Mouse (Mus musculus) embryo, embryonic 10.5 days (tissue): ENCODE measurements around the gene Gpr35.

Experiments
- DNase-seq: peaks from one replicate; pipeline ENCODE4 v3.0.0-alpha.2; 2015; ENCODE audit warnings: low spot score

Gpr35 gene

DNA sequence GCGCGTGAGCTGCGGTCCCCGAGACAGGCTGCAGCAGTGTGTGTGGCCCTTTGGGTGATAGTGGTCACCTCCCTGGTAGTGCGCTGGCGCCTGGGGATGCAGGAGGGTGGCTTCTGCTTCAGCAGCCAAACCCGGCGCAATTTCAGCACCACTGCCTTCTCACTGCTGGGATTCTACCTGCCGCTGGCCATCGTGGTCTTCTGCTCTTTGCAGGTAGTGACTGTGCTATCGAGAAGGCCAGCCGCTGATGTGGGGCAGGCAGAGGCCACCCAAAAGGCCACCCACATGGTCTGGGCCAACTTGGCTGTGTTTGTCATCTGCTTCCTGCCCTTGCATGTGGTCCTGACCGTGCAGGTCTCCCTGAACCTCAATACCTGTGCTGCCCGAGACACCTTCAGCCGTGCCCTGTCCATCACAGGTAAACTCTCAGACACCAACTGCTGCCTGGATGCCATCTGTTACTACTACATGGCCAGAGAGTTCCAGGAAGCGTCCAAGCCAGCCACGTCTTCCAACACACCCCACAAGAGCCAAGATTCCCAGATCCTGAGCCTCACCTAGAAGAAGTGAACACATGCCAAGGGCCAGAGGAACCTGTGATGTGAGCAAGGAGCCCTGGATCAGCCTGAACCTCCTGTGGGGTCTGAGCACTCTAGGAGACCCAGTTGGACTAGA is 32.4 kb downstream of the Gpr35 start:
- no peak for DNase-seq

DNA sequence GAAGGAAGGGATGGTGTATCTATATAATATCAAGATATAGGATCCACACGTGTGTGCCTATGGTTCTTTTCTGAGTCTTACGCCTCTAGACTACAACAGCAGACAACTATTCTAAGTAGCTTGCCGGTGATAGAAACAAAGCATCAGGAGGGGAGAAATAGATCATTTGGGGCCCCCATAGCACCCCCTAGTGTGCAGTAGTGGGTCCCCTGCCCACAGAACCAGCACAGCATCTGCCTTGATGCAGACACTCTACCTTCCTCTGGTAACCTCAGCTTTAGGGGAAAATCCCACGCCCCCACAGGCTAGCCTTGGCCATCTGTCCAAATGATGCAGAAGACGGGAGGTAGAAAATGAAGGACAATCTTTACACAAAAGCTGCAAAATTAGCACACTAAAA is 34.3 kb downstream of the Gpr35 start:
- DNase-seq, result no peak

DNA sequence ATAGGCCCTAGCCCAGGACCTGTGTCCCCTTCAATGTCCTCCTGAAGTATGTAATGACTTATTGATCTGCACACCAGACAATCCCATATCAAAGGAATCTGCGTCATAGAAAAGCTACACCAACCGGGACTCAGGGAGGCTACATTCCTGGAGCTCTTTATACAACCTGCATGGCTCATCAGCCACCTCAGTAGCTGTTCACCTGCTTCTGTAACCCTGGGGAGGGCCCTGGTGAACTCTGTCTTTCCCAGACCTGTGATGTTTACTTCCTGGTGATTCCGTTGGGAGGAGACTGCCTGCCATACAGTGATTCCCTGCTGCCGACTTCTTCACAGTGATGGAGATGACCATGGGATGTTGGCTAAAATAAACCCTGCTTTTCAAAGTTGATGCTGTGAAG is 38.2 kb downstream of the Gpr35 start:
- DNase-seq, result no peak

DNA sequence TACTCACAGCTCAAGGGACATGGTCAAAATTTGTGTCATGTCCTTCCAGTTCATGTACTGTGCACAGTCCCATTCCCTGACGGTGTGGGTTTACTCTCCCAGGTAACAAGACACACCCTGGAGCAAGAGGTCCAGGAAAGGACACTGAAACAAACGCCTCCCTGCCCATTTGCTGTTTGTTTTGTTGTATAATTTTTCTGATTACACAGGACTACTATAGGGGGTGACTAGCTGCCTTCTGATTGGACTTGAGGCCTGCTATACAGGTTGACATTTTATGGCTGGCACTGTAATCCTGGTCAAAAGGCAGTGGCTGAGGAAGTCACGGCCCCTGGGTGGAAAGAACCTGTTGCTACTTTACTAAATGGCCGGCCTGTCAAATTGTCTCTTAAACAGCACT is 39.2 kb downstream of the Gpr35 start:
- no peak for DNase-seq

DNA sequence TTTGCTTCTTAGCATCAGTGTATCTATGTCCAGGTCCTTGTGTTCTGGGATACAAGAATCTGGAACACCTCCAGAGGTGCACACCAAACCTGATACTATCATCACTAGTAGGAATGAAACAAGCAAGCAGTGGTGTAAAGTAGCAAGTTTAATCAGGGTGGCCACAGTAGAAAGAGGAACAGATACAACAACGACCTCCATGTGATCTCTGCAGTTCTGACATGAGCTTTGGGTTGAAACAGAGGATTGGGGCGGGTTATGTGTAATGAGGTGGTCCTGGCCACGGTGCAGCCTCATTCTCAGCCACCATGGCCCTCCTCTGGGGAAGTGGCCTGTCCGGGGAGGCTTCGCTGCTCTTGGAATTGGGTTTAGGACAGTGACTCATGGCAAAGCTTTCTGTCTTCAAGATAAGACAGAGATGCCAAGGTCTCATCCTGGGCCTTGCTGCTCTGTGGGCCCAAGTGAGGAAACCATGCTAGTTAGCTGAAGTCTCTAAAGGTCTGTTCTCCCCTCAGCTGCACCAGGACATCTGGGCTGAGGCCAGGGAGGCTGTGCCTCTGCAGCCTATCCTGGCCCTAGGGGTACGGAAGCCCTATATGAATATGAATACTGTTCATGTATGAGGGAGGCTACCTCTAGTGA is 41.7 kb downstream of the Gpr35 start:
- no peak for DNase-seq

DNA sequence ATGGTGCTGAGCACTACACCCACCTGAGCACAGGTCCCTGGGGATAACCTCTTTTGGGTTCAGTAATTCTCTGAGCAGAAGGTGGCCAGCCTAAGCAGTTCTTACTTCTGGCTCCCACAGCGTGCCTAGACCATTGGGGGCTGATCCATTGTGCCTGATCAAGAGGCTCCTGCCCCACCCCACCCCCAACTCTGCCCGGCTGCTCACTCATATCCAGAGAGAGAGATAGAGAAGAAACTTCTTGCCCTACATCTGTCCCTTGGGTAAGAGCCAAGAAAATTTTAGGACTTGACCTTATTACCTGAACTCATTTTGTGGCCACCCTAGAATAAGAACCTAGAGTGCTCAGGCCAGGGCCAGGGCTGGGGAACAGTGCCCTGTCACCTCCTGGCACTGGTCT is 42.2 kb downstream of the Gpr35 start:
- DNase-seq, result no peak

DNA sequence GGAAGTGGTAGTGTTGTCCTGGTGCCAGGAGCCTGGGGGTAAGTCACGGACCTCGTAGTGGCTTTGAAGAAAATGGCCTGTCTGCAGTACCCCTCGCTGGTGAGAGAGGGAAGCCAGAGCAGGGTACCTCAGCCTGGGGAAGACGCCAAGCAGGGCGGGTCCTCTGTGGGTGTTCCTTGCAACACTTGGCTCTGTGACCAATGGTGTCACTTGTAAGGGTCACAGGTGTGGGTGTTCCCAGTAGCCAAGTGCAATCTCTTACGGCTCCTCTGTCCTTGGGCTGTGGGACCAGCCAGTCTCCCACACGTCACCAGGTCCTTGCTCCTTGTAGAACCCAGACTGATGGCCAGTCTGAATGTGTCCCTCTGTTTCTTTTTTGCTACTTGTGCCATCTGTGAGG is 55.4 kb downstream of the Gpr35 start, which contains the start of gene Aqp12:
Gene Aqp12 (plus strand): TSS at position 274 of the 400 bp plus-strand sequence.
- DNase-seq, result no peak

DNA sequence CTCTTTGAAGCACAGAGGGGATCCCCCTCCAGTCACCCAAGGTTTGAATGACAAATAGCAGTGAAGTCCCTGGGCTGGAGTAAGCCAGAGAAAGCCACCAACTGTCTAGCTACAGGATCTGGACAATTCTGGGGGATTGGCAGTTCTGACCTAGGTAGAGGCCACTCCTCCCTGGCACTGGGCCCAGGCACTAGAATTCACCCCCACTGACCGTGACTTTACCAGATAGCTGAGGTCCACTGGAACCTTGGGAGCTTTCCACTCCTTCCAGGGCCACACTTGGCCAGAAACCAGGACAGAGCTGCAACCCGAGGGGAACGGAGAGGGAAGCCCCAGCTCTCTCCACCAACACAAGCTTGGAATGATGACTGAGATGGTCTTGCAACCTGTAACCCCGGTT is 58.5 kb downstream of the Gpr35 start:
- no peak for DNase-seq

DNA sequence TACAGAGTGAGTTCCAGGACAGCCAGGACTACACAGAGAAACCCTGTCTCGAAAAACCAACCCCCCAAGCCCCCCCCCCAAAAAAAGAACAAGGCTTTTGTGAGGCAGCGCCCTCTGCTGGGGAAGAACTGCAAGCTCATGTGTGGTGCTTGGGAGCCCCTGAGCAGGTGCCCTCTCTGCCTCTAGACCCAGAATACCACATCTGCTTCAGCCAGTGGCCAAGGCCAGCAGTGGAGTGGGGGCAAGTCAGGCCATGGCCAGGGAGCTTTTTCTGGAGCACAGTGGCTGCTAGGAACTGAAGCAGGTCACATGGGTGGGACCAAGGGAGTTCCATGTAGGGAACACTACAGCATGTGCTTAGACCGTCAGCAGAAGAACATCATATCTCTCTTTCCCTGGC is 60.1 kb downstream of the Gpr35 start:
- DNase-seq, result peak; percentile 53

DNA sequence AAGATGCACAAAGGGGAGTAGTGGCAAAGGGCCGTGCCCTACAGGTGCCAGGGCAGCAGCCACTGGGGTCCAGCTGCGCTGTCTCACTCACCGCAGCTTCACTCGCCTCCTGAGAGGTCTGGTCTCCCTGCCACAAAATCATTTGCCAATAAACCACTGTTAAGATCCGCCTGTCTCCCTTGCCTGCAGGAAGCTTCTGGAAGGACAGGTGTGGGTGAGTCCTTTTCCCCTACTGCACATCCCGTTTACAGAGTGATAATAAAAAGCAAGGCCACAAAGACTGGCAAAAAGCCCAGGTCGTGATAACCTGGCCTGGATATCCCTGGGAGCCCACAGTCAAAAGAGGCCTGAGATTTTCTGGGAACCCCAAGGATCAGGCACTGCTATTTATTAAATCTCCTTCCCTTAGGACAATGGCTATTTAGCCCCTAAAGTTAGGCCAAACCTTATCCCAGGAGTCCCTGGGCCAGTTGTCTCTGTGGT is 61.5 kb downstream of the Gpr35 start:
- no peak for DNase-seq

DNA sequence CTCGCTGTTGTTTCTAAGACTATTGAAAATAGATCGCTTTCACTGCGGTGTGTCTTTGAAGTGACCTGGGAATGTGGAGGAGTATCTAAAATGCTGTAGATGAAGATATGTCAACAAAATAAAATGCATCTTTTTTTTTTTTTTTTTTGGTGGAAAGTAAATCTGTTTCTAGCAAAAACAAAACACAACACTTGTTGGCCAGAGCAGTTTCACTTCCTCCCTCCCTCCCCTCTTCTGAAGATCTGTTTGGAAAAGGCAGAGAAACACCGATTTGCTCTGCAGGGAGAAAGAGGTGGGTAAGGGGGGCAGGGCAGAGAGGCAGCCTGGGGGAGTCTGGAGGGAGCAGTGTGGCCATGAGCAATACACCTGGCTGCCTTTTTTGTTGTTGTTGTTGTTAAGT is 62.7 kb downstream of the Gpr35 start:
- no peak for DNase-seq

DNA sequence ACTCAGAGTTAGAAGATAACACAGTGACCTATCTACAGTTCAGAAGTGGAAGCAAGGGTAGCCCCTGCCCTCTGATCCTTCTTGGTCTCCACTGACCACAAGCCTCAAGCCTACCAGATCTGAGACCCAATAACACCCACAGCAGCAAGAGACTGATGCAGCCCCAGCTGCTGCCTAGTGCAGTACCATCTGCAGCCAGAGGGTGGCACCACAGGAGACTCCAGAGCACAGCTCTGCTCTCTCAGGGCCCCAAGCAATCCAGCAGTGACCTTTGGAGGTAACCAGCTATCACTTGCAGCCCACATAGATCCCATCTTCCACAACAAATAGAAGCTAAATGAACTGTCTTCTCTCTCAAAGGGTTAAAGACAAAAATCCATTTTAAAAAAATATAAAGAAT is 63.8 kb downstream of the Gpr35 start:
- DNase-seq, result peak; percentile 75

DNA sequence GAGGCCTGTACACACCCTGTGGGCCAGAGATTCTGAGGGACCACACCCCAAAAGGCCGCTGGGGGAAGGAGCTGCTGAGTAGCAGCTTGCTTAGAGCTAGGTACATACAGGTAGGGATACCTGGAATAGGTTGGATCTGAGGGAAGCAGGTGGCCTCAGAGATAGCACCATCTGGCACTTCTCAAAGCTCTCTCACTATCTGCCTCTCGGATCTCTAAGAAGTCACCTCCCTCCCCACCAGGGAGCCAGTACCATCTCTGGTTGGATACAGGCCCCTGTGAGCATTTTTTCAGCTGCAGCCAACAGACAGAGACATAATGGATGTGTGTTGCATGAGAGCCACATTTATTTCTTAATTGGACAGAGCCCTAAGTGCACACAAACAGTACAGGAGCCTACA is 64.5 kb downstream of the Gpr35 start:
- DNase-seq, result no peak

DNA sequence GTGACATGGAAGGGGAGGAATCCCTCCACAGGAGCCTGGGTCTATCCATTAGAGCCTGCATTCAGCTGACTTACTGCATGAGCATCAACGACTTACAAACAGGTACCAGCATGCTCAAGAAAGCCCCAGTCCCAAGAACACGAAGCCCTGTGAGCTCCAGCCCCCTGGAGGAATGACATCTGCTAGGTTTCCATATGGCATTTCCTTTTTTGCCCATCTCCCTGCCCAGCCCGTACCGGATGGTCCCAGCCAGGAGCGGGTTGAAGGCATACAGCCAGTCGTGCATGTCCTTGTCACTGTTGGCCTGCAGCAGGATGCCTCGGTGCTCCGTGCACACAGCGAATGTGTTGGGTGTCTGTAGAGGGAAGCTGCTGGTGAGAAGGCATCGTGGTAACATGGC is 68.1 kb downstream of the Gpr35 start:
- DNase-seq, result no peak

DNA sequence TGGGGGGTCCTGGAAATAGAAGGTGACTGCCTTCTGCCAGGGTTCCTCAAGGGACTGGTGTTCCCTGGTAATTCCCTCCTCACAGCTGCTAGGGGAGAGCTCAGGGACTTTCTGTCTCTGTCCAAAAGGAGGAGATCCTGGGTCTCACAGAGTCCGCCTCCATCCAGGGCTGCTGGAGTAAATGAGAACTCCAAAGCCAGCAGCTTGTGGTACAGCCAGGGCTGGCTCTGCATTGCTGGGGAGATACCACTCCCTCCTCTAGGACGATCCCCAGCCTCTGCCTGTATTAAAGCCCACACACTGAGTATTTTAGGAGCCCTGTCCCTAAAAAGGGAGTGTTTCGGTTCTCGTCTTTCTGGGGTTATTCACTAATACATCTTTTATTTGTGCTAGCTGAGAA is 69.9 kb downstream of the Gpr35 start:
- no peak for DNase-seq

DNA sequence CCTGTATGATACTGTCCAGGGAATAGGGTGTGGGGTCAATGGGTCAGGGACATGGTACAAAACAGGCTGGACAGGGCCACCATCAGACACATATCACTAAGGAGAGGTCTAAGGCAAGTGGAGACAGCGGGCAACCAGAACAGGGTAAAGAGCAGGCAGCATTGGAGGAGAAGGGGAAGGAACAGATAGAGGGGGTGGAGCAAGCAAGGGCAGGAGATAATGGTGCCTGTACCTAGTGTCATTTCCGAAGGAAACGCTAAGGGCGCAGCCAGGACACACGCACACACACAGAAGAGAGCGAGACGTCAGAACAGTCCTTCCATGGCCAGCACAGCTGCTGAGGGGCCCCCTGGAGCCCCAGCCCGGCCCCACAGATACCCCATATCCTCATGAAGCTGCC is 75.9 kb downstream of the Gpr35 start:
- DNase-seq, result no peak

DNA sequence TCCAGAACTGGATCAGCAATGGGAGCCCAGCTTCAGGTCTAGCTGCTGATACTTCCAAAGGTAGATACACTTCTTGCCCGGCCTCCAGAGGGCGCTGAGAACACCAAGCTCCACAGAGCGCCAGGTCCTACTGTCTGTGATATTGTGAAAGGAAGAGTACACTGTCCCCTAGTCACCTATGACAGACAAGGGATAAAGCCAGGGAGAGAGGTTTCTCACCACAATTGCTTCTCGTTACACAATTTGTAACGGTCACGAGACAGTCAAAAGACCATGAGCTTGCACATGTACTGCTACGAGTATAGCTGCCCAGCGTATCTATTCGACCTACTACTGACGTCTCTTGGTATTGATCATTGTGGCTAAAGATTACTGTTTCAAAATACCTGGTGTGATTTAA is 78.7 kb downstream of the Gpr35 start:
- DNase-seq, result no peak

DNA sequence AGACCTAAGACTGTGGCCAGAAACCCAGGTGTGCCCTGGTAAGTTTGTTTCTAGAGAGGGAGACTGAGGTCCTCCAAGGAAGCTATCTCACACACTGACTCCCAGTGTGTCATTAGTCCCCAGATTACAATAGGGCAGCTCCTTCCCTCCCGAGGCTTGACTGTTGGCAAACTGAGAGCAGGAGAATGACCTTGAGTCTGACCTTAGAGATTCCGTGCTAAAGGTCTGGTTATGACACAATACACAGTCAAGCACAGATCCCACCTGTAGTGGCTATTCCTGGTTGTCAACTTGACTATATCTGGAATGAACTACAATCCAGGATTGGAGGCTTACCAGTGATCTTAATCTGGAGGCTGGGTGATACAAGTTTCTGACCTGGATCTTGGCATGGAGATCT is 79.4 kb downstream of the Gpr35 start:
- no peak for DNase-seq

DNA sequence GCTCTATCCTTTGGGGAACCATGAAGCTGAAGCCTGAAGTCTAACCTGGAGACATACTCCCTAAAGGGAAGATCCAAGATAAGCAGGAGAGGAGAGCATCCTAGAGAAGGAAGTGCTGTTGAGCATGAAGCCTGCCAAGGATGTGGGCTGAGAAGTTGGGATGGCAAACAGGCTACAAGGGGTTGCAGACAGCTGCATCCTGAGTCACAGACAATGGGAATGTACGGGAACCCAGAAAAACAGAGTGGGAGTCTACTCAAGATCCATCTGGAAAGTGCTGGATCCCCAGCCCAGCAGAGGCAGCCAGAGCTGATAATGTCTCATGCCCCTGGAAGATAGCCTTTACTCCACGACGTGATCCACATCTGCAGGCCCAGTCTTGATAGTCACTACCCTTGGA is 80.5 kb downstream of the Gpr35 start:
- no peak for DNase-seq

DNA sequence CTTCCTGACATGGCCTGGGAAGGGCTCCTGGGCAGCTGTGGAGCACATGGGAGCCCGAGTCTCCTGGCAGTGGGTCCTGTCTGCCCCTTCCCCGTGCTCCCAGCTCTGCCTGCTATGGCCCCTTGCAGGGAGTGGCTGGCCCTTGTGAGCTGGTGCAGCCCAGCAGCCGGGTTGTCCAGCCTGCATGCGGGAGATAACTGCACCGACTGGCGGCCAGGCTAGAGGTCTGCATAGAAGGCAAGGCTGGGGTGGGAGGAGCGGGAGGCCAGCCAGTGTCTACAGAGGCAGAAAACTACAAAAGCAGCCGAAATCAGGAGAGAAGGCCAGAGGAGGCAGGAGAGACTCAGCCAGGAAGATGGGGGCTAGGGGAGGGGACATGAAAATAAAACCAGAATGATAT is 83.3 kb downstream of the Gpr35 start:
- DNase-seq, result peak; percentile 8

DNA sequence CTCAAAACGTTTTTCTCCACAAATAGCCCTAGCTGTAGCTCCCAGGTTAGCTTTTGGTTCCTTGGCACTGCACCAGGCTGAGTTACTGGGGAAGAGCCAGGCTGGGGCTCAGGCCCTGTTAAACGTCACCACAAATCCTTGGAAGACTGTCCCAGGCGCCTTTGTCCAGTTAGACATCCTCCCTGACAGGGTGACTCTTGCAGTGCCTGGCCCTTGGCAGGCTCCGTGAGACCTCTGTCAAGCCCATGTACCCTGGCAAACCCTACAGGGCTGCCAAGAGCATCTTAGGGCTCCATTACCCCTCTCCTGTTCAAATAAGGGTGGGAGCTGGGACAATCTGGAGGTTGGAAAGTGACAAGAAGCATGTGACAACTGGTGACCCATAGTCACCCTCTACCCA is 85.3 kb downstream of the Gpr35 start:
- DNase-seq, result no peak
